Mouse (Mus musculus): ENCODE results near the gene Ano3.

DNA sequence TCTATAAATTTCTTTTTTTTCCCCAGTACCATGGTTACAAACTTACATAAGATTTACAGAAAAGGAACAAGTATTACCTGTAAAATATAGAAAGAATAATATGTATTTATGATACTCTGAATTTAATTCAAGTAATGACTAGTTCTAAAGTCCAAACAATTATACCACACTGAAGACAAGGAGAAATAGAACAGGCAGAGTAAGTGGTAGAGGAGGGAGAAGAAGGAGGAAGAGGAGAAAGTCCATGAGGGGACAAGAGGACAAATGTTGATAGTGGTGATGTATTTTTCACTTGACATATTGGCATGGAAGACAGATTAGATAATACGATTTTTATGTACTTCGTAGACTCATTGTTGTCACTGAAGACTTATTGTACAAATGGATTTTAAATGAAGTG, 19.4 kb upstream of the Ano3 start:
- TF ChIP-seq EP300 (IDR thresholded peaks at IDR 0.05; ENCODE audit: low read depth) = no peak
- TF ChIP-seq CTCF (IDR thresholded peaks at IDR 0.05; ENCODE audit: low read depth) = no peak
